ENCODE assay signal across 29 mouse cellular contexts in the genomic region with DNA sequence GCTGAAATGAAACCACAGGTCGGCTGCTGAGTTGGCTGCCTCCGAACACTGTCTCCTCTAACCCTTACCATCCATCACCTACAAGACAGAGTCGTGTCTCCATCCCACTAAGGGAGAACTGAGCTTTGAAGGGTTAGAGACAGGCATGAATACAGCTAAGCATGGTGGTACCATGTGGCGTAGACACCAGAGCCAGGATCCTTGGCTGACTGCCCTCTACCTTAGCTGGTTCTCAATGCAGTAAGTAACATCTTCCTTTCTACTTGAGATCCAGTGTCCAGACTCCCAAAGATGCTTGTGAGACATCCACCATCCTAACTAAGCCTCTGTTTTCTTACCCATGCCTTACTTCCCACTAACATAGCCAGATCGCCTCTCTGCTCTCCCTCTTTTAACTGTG. TPM values are rescaled to one million over a fixed set of nuclear protein-coding genes. Genes with fewer than 3 reads are reported as not detected.
DNase-seq lines count a peak whose midpoint lies in the region; ATAC-seq and TF ChIP-seq lines count a peak whose summit lies in the region.
"Had no signal": no experiment of that assay in that cellular context is flagged by ENCODE, and none has a peak within 500 bp of the region (broad histone marks: within the 10 kb centered on the region; RNA-seq: fewer than 3 reads in every experiment).

No protein-coding gene starts in this region.

- H3K27ac ChIP-seq in heart, embryonic 10.5 days = 0 out of 2 replicates have a peak overlapping the region, but pooled peaks have one; percentile 62
- 0 out of 2 replicates have a peak overlapping the region, but pooled peaks have one; percentile 5 for H3K27ac ChIP-seq in midbrain, embryonic 12.5 days (replicated peaks)
- H3K27ac ChIP-seq in midbrain, postnatal 0 days (ENCODE audit: low read depth, low read length) = no peak overlapping the region
- H3K27ac ChIP-seq in embryonic facial prominence, embryonic 15.5 days (replicated peaks) = peak overlapping the region; percentile 71
- 0 out of 2 replicates have a peak overlapping the region, but pooled peaks have one; percentile 78 for H3K27ac ChIP-seq in limb, embryonic 15.5 days
- H3K27ac ChIP-seq: forebrain, embryonic 15.5 days; heart, adult 2 months; liver, embryonic 14.5 days; midbrain, embryonic 13.5 days; stomach, postnatal 0 days had no signal

- no peak for ATAC-seq in midbrain, embryonic 12.5 days (ENCODE audit: low FRiP score, low read depth)
- no peak for ATAC-seq in midbrain, postnatal 0 days (ENCODE audit: low FRiP score)
- ATAC-seq in embryonic facial prominence, embryonic 15.5 days (ENCODE audit: insufficient number of reproducible peaks, low FRiP score, low TSS enrichment, low read depth) = no peak
- ATAC-seq in limb, embryonic 15.5 days (ENCODE audit: insufficient number of reproducible peaks, low FRiP score, low TSS enrichment, low read depth) = no peak
- ATAC-seq: forebrain, embryonic 15.5 days; Patski had no signal

- H3K36me3 ChIP-seq in heart, embryonic 10.5 days = peaks cover 34% of the 10 kb centered on the region
- peaks cover 28% of the 10 kb centered on the region for H3K36me3 ChIP-seq in midbrain, embryonic 12.5 days
- H3K36me3 ChIP-seq in midbrain, postnatal 0 days (ENCODE audit: insufficient read depth, low read length) = peaks cover 22% of the 10 kb centered on the region
- peaks cover 33% of the 10 kb centered on the region for H3K36me3 ChIP-seq in embryonic facial prominence, embryonic 15.5 days
- peaks cover 35% of the 10 kb centered on the region for H3K36me3 ChIP-seq in limb, embryonic 15.5 days

- H3K4me1 ChIP-seq in heart, embryonic 10.5 days = peaks cover 53% of the 10 kb centered on the region
- H3K4me1 ChIP-seq in midbrain, embryonic 12.5 days = peaks cover 40% of the 10 kb centered on the region
- peaks cover 9% of the 10 kb centered on the region; the same call in 1 of the 2 replicates for H3K4me1 ChIP-seq in midbrain, postnatal 0 days (ENCODE audit: insufficient read depth, low read length)
- peaks cover 53% of the 10 kb centered on the region for H3K4me1 ChIP-seq in embryonic facial prominence, embryonic 15.5 days
- H3K4me1 ChIP-seq in limb, embryonic 15.5 days = peaks cover 53% of the 10 kb centered on the region

- no peaks in the 10 kb centered on the region for H3K9me3 ChIP-seq in heart, embryonic 10.5 days
- H3K9me3 ChIP-seq in midbrain, embryonic 12.5 days = no peaks in the 10 kb centered on the region
- H3K9me3 ChIP-seq in midbrain, postnatal 0 days (ENCODE audit: low read length) = no peaks in the 10 kb centered on the region
- H3K9me3 ChIP-seq in embryonic facial prominence, embryonic 15.5 days (replicated peaks) = no peaks in the 10 kb centered on the region
- H3K9me3 ChIP-seq in limb, embryonic 15.5 days = no peaks in the 10 kb centered on the region
- H3K9me3 ChIP-seq: forebrain, embryonic 15.5 days; hindbrain, embryonic 12.5 days; midbrain, embryonic 13.5 days had no signal

- H3K4me3 ChIP-seq in heart, embryonic 10.5 days = no peak overlapping the region
- no peak overlapping the region for H3K4me3 ChIP-seq in midbrain, embryonic 12.5 days
- H3K4me3 ChIP-seq in midbrain, postnatal 0 days (ENCODE audit: low read depth, low read length) = no peak overlapping the region
- H3K4me3 ChIP-seq in embryonic facial prominence, embryonic 15.5 days (replicated peaks) = no peak overlapping the region
- H3K4me3 ChIP-seq in limb, embryonic 15.5 days = no peak overlapping the region
- H3K4me3 ChIP-seq: forebrain, embryonic 15.5 days; heart, adult 2 months; hindbrain, embryonic 12.5 days; midbrain, embryonic 13.5 days had no signal

- intact Hi-C loops in heart, postnatal 25 days (cut with DNase I) = no loop called here

- TF ChIP-seq CTCF in midbrain, postnatal 0 days (IDR thresholded peaks at IDR 0.05) = no peak

- DNase-seq in heart, embryonic 10.5 days (ENCODE audit: low spot score) = no peak
- no peak for DNase-seq in heart, postnatal 25 days (ENCODE audit: low spot score)
- no peak for DNase-seq in midbrain, postnatal 0 days (ENCODE audit: low spot score)
- no peak for DNase-seq in lung, postnatal 25 days (ENCODE audit: low spot score)
- no peak for DNase-seq in yolk sac, embryonic 10.5 days (ENCODE audit: low spot score)
- DNase-seq: adrenal gland, postnatal 25 days; cerebellum, adult 18-20 months; cerebellum, postnatal 25 days; heart, adult 2 months; heart, postnatal 14 days; kidney, adult 9 months; kidney, postnatal 10 days; layer of hippocampus, postnatal 36 days; lung, embryonic 14.5 days; lung, postnatal 14 days; right cerebral cortex, postnatal 4 days; thymus, adult 18-20 months; thymus, postnatal 25 days had no signal

- H3K9ac ChIP-seq in midbrain, embryonic 12.5 days (replicated peaks) = no peak overlapping the region
- H3K9ac ChIP-seq in midbrain, postnatal 0 days (replicated peaks; ENCODE audit: low read length, poor library complexity, severe bottlenecking) = no peak overlapping the region
- H3K9ac ChIP-seq in embryonic facial prominence, embryonic 15.5 days = no peak overlapping the region
- no peak overlapping the region for H3K9ac ChIP-seq in limb, embryonic 15.5 days
- H3K9ac ChIP-seq: forebrain, embryonic 15.5 days; hindbrain, embryonic 12.5 days; liver, embryonic 14.5 days; lung, embryonic 14.5 days; midbrain, embryonic 13.5 days had no signal

- no peak overlapping the region for H3K4me2 ChIP-seq in midbrain, embryonic 12.5 days (replicated peaks)
- H3K4me2 ChIP-seq in midbrain, postnatal 0 days (ENCODE audit: low read depth, low read length, poor library complexity, severe bottlenecking) = no peak overlapping the region
- H3K4me2 ChIP-seq in embryonic facial prominence, embryonic 15.5 days (replicated peaks) = no peak overlapping the region
- H3K4me2 ChIP-seq in limb, embryonic 15.5 days = no peak overlapping the region
- H3K4me2 ChIP-seq: forebrain, embryonic 15.5 days; hindbrain, embryonic 12.5 days; lung, embryonic 14.5 days; midbrain, embryonic 13.5 days had no signal

- 87% methylated on average over 5 of the region's 5 CpGs for WGBS in heart, embryonic 10.5 days
- 85% methylated on average over 5 of the region's 5 CpGs for WGBS in midbrain, embryonic 12.5 days
- WGBS in midbrain, postnatal 0 days = 89% methylated on average over 5 of the region's 5 CpGs
- whole genome bisulfite sequencing in embryonic facial prominence, embryonic 15.5 days = 90% methylated on average over 5 of the region's 5 CpGs
- 82% methylated on average over 5 of the region's 5 CpGs for WGBS in limb, embryonic 15.5 days

- no peaks in the 10 kb centered on the region for H3K27me3 ChIP-seq in heart, embryonic 10.5 days (ENCODE audit: insufficient read depth, poor library complexity, severe bottlenecking)
- H3K27me3 ChIP-seq in midbrain, embryonic 12.5 days = peaks cover 4% of the 10 kb centered on the region; the same call in 1 of the 2 replicates
- no peaks in the 10 kb centered on the region for H3K27me3 ChIP-seq in midbrain, postnatal 0 days (ENCODE audit: insufficient read depth, low read length)
- H3K27me3 ChIP-seq in embryonic facial prominence, embryonic 15.5 days = no peaks in the 10 kb centered on the region
- H3K27me3 ChIP-seq in limb, embryonic 15.5 days = no peaks in the 10 kb centered on the region
- H3K27me3 ChIP-seq: forebrain, embryonic 15.5 days; hindbrain, embryonic 12.5 days; midbrain, embryonic 13.5 days; Patski had no signal

RNA-seq across cellular contexts. Expression of gene Tsku, which starts 7.5 kb away (rescaled TPM):
- polyA plus RNA-seq in heart, embryonic 10.5 days (2016; fragmentation: Nextera tagmentation; extraction: Ambion mirVana) = 5.6 and 5.7 TPM in 2 replicates
- 1 to 10 TPM; 2.1 to 2.7 TPM for total RNA-seq in heart, postnatal 25 days (2021)
- 6.8 and 9.1 TPM in 2 replicates for polyA plus RNA-seq in midbrain, embryonic 12.5 days (2016; fragmentation: Nextera tagmentation; extraction: Ambion mirVana)
- total RNA-seq in midbrain, postnatal 0 days (2014; rRNA removed) = 30.7 and 32.1 TPM in 2 replicates
- 6.1 and 7.0 TPM in 2 replicates for polyA plus RNA-seq in midbrain, postnatal 0 days (2015; fragmentation: Nextera tagmentation; extraction: Ambion mirVana)
- 17.0 and 20.7 TPM in 2 replicates for polyA plus RNA-seq in embryonic facial prominence, embryonic 15.5 days (2015; fragmentation: Nextera tagmentation; extraction: Ambion mirVana)
- 20.7 and 21.6 TPM in 2 replicates for polyA plus RNA-seq in limb, embryonic 15.5 days (2015; fragmentation: Nextera tagmentation; extraction: Ambion mirVana)
- total RNA-seq: megakaryocyte progenitor cell, adult 5-6 weeks; neutrophil, adult 5-6 weeks had no signal

RNA-seq across cellular contexts. Expression of gene Acer3, which starts 32.6 kb away (rescaled TPM):
- polyA plus RNA-seq in heart, embryonic 10.5 days (2016; fragmentation: Nextera tagmentation; extraction: Ambion mirVana) = 25.7 and 32.7 TPM in 2 replicates
- total RNA-seq in heart, postnatal 25 days (2021) = 10 to 100 TPM; 12.2 to 12.3 TPM
- 16.0 and 16.5 TPM in 2 replicates for polyA plus RNA-seq in midbrain, embryonic 12.5 days (2016; fragmentation: Nextera tagmentation; extraction: Ambion mirVana)
- 12.0 and 15.5 TPM in 2 replicates for total RNA-seq in midbrain, postnatal 0 days (2014; rRNA removed)
- polyA plus RNA-seq in midbrain, postnatal 0 days (2015; fragmentation: Nextera tagmentation; extraction: Ambion mirVana) = 19.4 and 19.8 TPM in 2 replicates
- 43.5 and 43.9 TPM in 2 replicates for polyA plus RNA-seq in embryonic facial prominence, embryonic 15.5 days (2015; fragmentation: Nextera tagmentation; extraction: Ambion mirVana)
- 47.2 and 48.3 TPM in 2 replicates for polyA plus RNA-seq in limb, embryonic 15.5 days (2015; fragmentation: Nextera tagmentation; extraction: Ambion mirVana)
